Mouse (Mus musculus): ENCODE measurements around the gene Cep135. TPM values are rescaled to one million over a fixed set of nuclear protein-coding genes. Genes with fewer than 3 reads are reported as not detected.

Cep135 gene
- polyA plus RNA-seq, 1 experiment from 2014 or later = 8.7 TPM

GRCm38 (mm10) chr5:76684658-76685605 is 96.4 kb downstream of the Cep135 start:
- H3K4me1 ChIP-seq (replicated peaks; ENCODE audit: control insufficient read depth, insufficient read depth, low read length) = peaks cover 8% of the 10 kb centered on the region; the same call in 1 of the 2 replicates
- H3K27ac ChIP-seq (ENCODE audit: low read depth, low read length) = peak overlapping the region; percentile 41

GRCm38 (mm10) chr5:76687961-76688600 is 99.6 kb downstream of the Cep135 start:
- no peak for DNase-seq (ENCODE audit: low spot score)
- Histone ChIP-seq H3K9ac (ENCODE audit: low read depth, low read length) (no peak overlapping the region), H3K4me3 (ENCODE audit: low read depth, low read length) (no peak overlapping the region), H3K4me1 (replicated peaks; ENCODE audit: control insufficient read depth, insufficient read depth, low read length) (peaks cover 6% of the 10 kb centered on the region; the same call in 1 of the 2 replicates), H3K27ac (ENCODE audit: low read depth, low read length) (peak overlapping the region; percentile 53), H3K9me3 (ENCODE audit: control insufficient read depth, low read length) (no peaks in the 10 kb centered on the region), H3K4me2 (0 out of 2 replicates have a peak overlapping the region, but pooled peaks have one; percentile 29), H3K36me3 (ENCODE audit: control insufficient read depth, insufficient read depth, low read length) (no peaks in the 10 kb centered on the region), H3K27me3 (replicated peaks; ENCODE audit: control insufficient read depth, insufficient read depth, low read length) (no peaks in the 10 kb centered on the region)
- 62% methylated on average over 10 of the region's 10 CpGs for WGBS
- peak; percentile 38 for ATAC-seq (replicated peaks; ENCODE audit: low FRiP score)

More at GRCm38 (mm10) chr5:76684658-76685605, 96.4 kb downstream of the Cep135 start:
- H3K4me2 ChIP-seq = peak overlapping the region; percentile 32
- WGBS = 63% methylated on average over 15 of the region's 15 CpGs
- H3K27me3 ChIP-seq (replicated peaks; ENCODE audit: control insufficient read depth, insufficient read depth, low read length) = no peaks in the 10 kb centered on the region
- no peaks in the 10 kb centered on the region for H3K9me3 ChIP-seq (ENCODE audit: control insufficient read depth, low read length)
- H3K36me3 ChIP-seq (ENCODE audit: control insufficient read depth, insufficient read depth, low read length) = no peaks in the 10 kb centered on the region
- peak overlapping the region; percentile 2; the same call in 1 of the 2 replicates for H3K9ac ChIP-seq (ENCODE audit: low read depth, low read length)
- H3K4me3 ChIP-seq (ENCODE audit: low read depth, low read length) = no peak overlapping the region
- no peak for DNase-seq (ENCODE audit: low spot score)
- peak; percentile 90 for ATAC-seq (replicated peaks; ENCODE audit: low FRiP score)

- DNase-seq (ENCODE audit: low spot score) = no peak
- WGBS = 86% methylated on average over 6 of the region's 6 CpGs
- H3K27me3 ChIP-seq (replicated peaks; ENCODE audit: control insufficient read depth, insufficient read depth, low read length) = no peaks in the 10 kb centered on the region
- H3K4me1 ChIP-seq (replicated peaks; ENCODE audit: control insufficient read depth, insufficient read depth, low read length) = peaks cover 6% of the 10 kb centered on the region; the same call in 1 of the 2 replicates
- no peak overlapping the region for H3K4me2 ChIP-seq
- H3K4me3 ChIP-seq (ENCODE audit: low read depth, low read length) = no peak overlapping the region
- H3K9ac ChIP-seq (ENCODE audit: low read depth, low read length) = no peak overlapping the region
- no peak overlapping the region for H3K27ac ChIP-seq (ENCODE audit: low read depth, low read length)
- H3K9me3 ChIP-seq (ENCODE audit: control insufficient read depth, low read length) = no peaks in the 10 kb centered on the region
- ATAC-seq (replicated peaks; ENCODE audit: low FRiP score) = no peak
- no peaks in the 10 kb centered on the region for H3K36me3 ChIP-seq (ENCODE audit: control insufficient read depth, insufficient read depth, low read length)
These were observed 100.1 kb downstream of the Cep135 start for GRCm38 (mm10) chr5:76688643-76689042.

GRCm38 (mm10) chr5:76690177-76690593 is 101.7 kb downstream of the Cep135 start:
- Histone ChIP-seq H3K4me3 (ENCODE audit: low read depth, low read length) (no peak overlapping the region), H3K27ac (ENCODE audit: low read depth, low read length) (no peak overlapping the region), H3K36me3 (ENCODE audit: control insufficient read depth, insufficient read depth, low read length) (no peaks in the 10 kb centered on the region), H3K9me3 (ENCODE audit: control insufficient read depth, low read length) (no peaks in the 10 kb centered on the region; the same call in 1 of the 2 replicates), H3K4me2 (no peak overlapping the region), H3K4me1 (replicated peaks; ENCODE audit: control insufficient read depth, insufficient read depth, low read length) (peaks cover 3% of the 10 kb centered on the region; the same call in 1 of the 2 replicates), H3K9ac (ENCODE audit: low read depth, low read length) (no peak overlapping the region), H3K27me3 (replicated peaks; ENCODE audit: control insufficient read depth, insufficient read depth, low read length) (no peaks in the 10 kb centered on the region)
- DNase-seq (ENCODE audit: low spot score) (no peak), ATAC-seq (replicated peaks; ENCODE audit: low FRiP score) (no peak)
- 59% methylated on average over 5 of the region's 5 CpGs for WGBS

- DNase-seq (ENCODE audit: low spot score) (no peak), ATAC-seq (replicated peaks; ENCODE audit: low FRiP score) (no peak)
- Histone ChIP-seq H3K4me2 (no peak overlapping the region), H3K9ac (ENCODE audit: low read depth, low read length) (no peak overlapping the region), H3K4me3 (ENCODE audit: low read depth, low read length) (no peak overlapping the region), H3K27me3 (replicated peaks; ENCODE audit: control insufficient read depth, insufficient read depth, low read length) (no peaks in the 10 kb centered on the region), H3K4me1 (replicated peaks; ENCODE audit: control insufficient read depth, insufficient read depth, low read length) (peaks cover 2% of the 10 kb centered on the region; the same call in 1 of the 2 replicates), H3K36me3 (ENCODE audit: control insufficient read depth, insufficient read depth, low read length) (no peaks in the 10 kb centered on the region), H3K9me3 (ENCODE audit: control insufficient read depth, low read length) (peaks cover 3% of the 10 kb centered on the region; the same call in 1 of the 2 replicates), H3K27ac (ENCODE audit: low read depth, low read length) (no peak overlapping the region)
- WGBS = 88% methylated on average over 5 of the region's 5 CpGs
These were observed 102.8 kb downstream of the Cep135 start for GRCm38 (mm10) chr5:76691251-76691650.

- 82% methylated on average over 12 of the region's 12 CpGs for WGBS
- Histone ChIP-seq H3K4me3 (ENCODE audit: low read depth, low read length) (no peak overlapping the region), H3K9me3 (ENCODE audit: control insufficient read depth, low read length) (peaks cover 3% of the 10 kb centered on the region; the same call in 1 of the 2 replicates), H3K9ac (ENCODE audit: low read depth, low read length) (no peak overlapping the region), H3K36me3 (ENCODE audit: control insufficient read depth, insufficient read depth, low read length) (no peaks in the 10 kb centered on the region), H3K4me1 (replicated peaks; ENCODE audit: control insufficient read depth, insufficient read depth, low read length) (no peaks in the 10 kb centered on the region; the same call in 1 of the 2 replicates), H3K27me3 (replicated peaks; ENCODE audit: control insufficient read depth, insufficient read depth, low read length) (no peaks in the 10 kb centered on the region), H3K4me2 (no peak overlapping the region), H3K27ac (ENCODE audit: low read depth, low read length) (no peak overlapping the region)
- DNase-seq (ENCODE audit: low spot score) (no peak), ATAC-seq (replicated peaks; ENCODE audit: low FRiP score) (no peak)
These were observed 103.4 kb downstream of the Cep135 start for GRCm38 (mm10) chr5:76691706-76692424.

Other genes with a start within 250 kb of the Cep135 start
- gene Nmu, start 224.9 kb upstream of the Cep135 start, polyA plus RNA-seq (2014; fragmentation: Nextera tagmentation; extraction: Ambion mirVana) = not detected in 2 replicates
- not detected in 2 replicates for gene Gm7271, start 104.7 kb upstream of the Cep135 start, polyA plus RNA-seq (2014; fragmentation: Nextera tagmentation; extraction: Ambion mirVana)
- gene Exoc1, start 59.4 kb upstream of the Cep135 start, polyA plus RNA-seq (2014; fragmentation: Nextera tagmentation; extraction: Ambion mirVana) = 28.3 and 33.1 TPM in 2 replicates
- 8.9 and 10.8 TPM in 2 replicates for gene C530008M17Rik, start 67.8 kb downstream of the Cep135 start, polyA plus RNA-seq (2014; fragmentation: Nextera tagmentation; extraction: Ambion mirVana)

All from liver, embryonic 11.5 days (tissue).